Mouse (Mus musculus) embryonic facial prominence, embryonic 14.5 days (tissue): ENCODE measurements at regions not wholly inside any gene's neighbourhood (a gene's known extent, or its start where the extent isn't known, plus 50 kb on each side); places are given as distances from the start of the nearest gene placed in this dataset.

Experiments
- ATAC-seq: fragments of 200-750 bp; cut with Nextera tagmentation; 2 replicates; pipeline ENCODE4 v1.8.0; 2017; ENCODE audit warnings: low read depth, moderate number of reproducible peaks, moderate TSS enrichment
- DNase-seq: peaks from one replicate; pipeline ENCODE4 v3.0.0-alpha.2; 2015; ENCODE audit warnings: low spot score
- H3K27ac ChIP-seq: fragments of 300-500 bp; sonication (generic); replicated peaks from 2 replicates; pipeline ENCODE4 v1.5.1; 2014; ENCODE audit warnings: low read depth, mild to moderate bottlenecking, low read length, moderate library complexity
- H3K27me3 ChIP-seq: fragments of 300-500 bp; sonication (generic); replicated peaks from 2 replicates; pipeline ENCODE4 v1.6.1; 2014; ENCODE audit warnings: low read length; ENCODE audit not compliant: control insufficient read depth, insufficient read depth
- H3K36me3 ChIP-seq: fragments of 300-500 bp; sonication (generic); 2 replicates; pipeline ENCODE4 v1.6.1; 2014; ENCODE audit warnings: low read length, mixed read lengths; ENCODE audit not compliant: control insufficient read depth, insufficient read depth
- H3K4me1 ChIP-seq: fragments of 300-500 bp; sonication (generic); 2 replicates; pipeline ENCODE4 v1.6.1; 2014; ENCODE audit warnings: antibody characterized with exemption, low read length; ENCODE audit not compliant: control insufficient read depth, insufficient read depth
- H3K4me2 ChIP-seq: fragments of 300-500 bp; sonication (generic); 2 replicates; pipeline ENCODE4 v1.6.1; 2014; ENCODE audit warnings: low read depth, mild to moderate bottlenecking, low read length, moderate library complexity, mixed read lengths
- H3K4me3 ChIP-seq: fragments of 300-500 bp; sonication (generic); 2 replicates; pipeline ENCODE4 v1.5.1; 2014; ENCODE audit warnings: low read depth, mild to moderate bottlenecking, low read length
- H3K9ac ChIP-seq: fragments of 300-500 bp; sonication (generic); 2 replicates; pipeline ENCODE4 v1.6.1; 2014; ENCODE audit warnings: low read depth, mild to moderate bottlenecking, low read length, moderate library complexity, mixed read lengths
- H3K9me3 ChIP-seq: fragments of 300-500 bp; sonication (generic); 2 replicates; pipeline ENCODE4 v1.6.1; 2016; ENCODE audit warnings: low read length; ENCODE audit not compliant: control insufficient read depth
- WGBS: fragments of 180-500 bp; shearing (Covaris S2); extraction: QIAGEN DNeasy Blood & Tissue Kit; methylation state at CpG from one replicate; pipeline ENCODE4 v1.1.7; 2014; 5-methylcytosine and 5-hydroxymethylcytosine counted together

DNA sequence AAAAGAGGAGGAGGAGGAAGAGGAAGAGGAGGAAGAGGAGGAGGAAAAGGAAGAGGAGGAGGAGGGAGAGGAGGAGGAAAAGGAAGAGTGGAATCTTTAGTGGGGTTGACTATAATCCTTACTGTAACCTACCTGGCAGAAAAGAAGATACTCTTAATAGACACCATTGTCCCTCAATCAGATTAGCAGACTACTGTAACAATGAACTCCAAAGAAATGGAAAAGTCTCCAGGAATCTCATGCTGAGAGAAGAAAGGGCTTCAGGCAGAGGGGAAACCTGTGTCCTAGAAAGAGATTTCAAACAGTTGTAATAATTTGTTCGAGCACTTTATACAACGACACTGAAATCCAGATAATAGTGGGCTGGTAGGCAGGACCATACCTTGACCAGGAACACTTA lies 87.6 kb upstream of the Chd2 start:
- ATAC-seq (no peak), DNase-seq (no peak)
- H3K27me3 ChIP-seq = no peaks in the 10 kb centered on the region
- H3K9ac ChIP-seq = no peak overlapping the region
- H3K36me3 ChIP-seq = no peaks in the 10 kb centered on the region
- H3K4me1 ChIP-seq = no peaks in the 10 kb centered on the region
- 87% methylated on average over 2 of the region's 2 CpGs for WGBS
- no peak overlapping the region for H3K4me3 ChIP-seq
- H3K9me3 ChIP-seq = no peaks in the 10 kb centered on the region
- H3K27ac ChIP-seq = no peak overlapping the region
- H3K4me2 ChIP-seq = no peak overlapping the region

DNA sequence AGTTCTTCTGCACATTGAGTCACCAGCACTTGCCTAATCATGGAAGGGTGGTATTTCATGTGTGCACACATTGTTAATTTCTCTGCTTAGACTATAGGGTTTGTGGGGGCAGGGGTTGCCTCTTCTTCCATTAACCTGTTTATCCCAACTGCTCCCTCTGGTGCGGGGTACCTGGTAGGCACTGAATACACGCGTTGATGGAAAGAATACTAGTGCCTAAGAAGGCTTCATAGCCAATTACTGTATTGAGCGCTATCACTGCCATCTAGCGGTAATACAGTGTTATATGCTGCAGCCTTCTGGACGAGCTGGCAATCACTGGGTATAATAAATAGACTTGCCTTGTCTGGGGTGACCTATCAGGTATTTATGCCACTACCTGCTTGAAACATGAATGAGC lies 86.4 kb upstream of the Chd2 start:
- Histone ChIP-seq H3K4me3 (no peak overlapping the region), H3K4me1 (no peaks in the 10 kb centered on the region), H3K27me3 (no peaks in the 10 kb centered on the region), H3K36me3 (no peaks in the 10 kb centered on the region), H3K9me3 (no peaks in the 10 kb centered on the region), H3K4me2 (no peak overlapping the region), H3K9ac (no peak overlapping the region), H3K27ac (no peak overlapping the region)
- under 1% methylated on average over 6 of the region's 6 CpGs for WGBS
- peak; percentile 95 for DNase-seq
- peak; percentile 86 for ATAC-seq

DNA sequence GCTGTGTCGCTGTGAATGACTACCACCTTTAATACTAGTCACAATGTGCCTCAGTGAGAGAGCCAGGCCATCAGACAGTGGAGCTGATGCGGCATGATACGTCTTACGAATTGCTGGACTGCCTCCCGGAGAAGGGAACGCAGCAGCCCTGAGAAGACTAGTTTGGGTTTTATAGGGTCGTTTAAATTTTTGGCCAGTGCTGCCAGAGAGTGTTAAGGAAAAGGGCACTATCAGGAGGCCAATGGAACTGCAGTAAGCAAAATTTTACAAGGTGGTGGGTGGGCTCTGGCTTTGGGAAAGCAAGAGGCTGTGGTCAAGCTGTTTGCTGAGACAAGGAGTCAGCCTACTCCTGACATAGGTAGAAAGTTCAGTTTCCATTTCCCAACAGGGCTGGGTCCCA lies 84.7 kb upstream of the Chd2 start:
- Histone ChIP-seq H3K4me2 (no peak overlapping the region), H3K36me3 (no peaks in the 10 kb centered on the region), H3K4me1 (no peaks in the 10 kb centered on the region), H3K9ac (no peak overlapping the region), H3K27ac (no peak overlapping the region), H3K9me3 (no peaks in the 10 kb centered on the region), H3K27me3 (no peaks in the 10 kb centered on the region), H3K4me3 (no peak overlapping the region)
- WGBS = 75% methylated on average over 7 of the region's 7 CpGs
- DNase-seq (no peak), ATAC-seq (no peak)

DNA sequence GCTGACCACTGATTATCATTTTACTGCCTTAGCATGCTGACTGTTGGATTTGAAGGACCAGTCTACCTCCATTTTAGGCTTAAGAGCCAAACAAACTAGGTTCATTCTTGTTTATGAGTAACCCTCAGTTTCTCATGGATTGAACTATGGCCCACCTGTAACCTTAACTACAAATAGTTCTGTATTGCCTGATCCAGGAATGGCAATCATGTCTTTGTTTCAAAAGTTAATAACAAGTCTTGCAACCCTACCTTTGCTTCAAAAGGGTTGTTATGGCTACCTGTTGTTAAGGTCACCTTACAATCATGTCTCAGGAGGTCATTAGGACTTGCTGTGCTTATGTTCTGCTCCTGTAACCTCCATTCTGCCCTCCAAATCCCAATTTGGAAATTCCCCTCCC lies 84.0 kb upstream of the Chd2 start:
- Histone ChIP-seq H3K4me3 (no peak overlapping the region), H3K4me1 (no peaks in the 10 kb centered on the region), H3K9me3 (no peaks in the 10 kb centered on the region), H3K27ac (no peak overlapping the region), H3K4me2 (no peak overlapping the region), H3K27me3 (no peaks in the 10 kb centered on the region), H3K9ac (no peak overlapping the region), H3K36me3 (no peaks in the 10 kb centered on the region)
- ATAC-seq = no peak
- no peak for DNase-seq

DNA sequence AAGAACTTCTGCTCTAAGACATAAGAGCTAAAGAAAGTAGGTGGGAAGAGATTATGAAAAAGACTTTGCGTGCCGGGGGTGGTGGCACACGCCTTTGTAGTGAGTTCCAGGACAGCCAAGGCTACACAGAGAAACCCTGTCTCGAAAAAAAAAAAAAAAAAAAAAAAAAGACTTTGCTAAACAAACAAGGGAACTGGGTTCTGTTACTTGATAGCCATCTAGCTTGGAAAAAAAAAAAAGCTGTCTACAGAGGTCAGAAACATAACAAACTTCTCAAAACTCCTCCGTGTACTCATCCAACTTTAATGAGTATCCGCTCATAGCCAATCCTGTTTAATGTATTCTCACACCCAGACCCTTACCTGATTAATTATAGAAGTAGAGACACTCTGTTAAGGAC lies 83.4 kb upstream of the Chd2 start:
- no peaks in the 10 kb centered on the region for H3K36me3 ChIP-seq
- ATAC-seq (no peak), DNase-seq (no peak)
- H3K9me3 ChIP-seq = no peaks in the 10 kb centered on the region
- WGBS = 61% methylated on average over 6 of the region's 6 CpGs
- H3K4me1 ChIP-seq = no peaks in the 10 kb centered on the region
- no peak overlapping the region for H3K4me3 ChIP-seq
- no peak overlapping the region for H3K27ac ChIP-seq
- no peak overlapping the region for H3K9ac ChIP-seq
- no peak overlapping the region for H3K4me2 ChIP-seq
- H3K27me3 ChIP-seq = no peaks in the 10 kb centered on the region

DNA sequence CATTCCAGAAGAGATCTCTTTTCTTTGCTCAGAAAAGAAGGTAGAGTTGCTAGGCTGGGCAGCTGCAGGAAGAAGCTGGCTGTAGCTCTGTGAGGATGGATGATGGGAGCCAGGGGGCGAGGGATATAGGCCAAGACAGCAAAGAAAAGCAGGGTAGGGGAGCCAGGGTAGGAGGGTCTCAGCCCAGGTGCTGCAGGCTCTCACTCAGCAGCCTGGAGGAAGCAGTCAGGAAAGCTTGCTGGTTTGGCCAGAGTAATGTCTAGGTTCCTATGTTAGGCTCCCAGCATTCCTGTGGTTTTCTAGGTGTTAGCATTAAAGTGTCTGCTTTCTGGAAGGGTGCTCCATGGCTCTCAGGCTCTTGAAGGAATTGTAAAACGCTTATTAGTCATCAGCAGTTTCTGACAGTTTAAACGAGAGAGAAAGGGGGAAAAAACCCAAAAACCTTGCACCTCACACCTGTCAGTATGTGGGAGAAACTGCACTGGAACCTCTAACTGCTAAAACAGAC lies 82.5 kb upstream of the Chd2 start:
- Histone ChIP-seq H3K4me3 (no peak overlapping the region), H3K36me3 (no peaks in the 10 kb centered on the region), H3K4me2 (no peak overlapping the region), H3K9ac (no peak overlapping the region), H3K27me3 (no peaks in the 10 kb centered on the region), H3K27ac (no peak overlapping the region; the same call in 1 of the 2 replicates), H3K9me3 (no peaks in the 10 kb centered on the region), H3K4me1 (no peaks in the 10 kb centered on the region)
- DNase-seq (peak; percentile 53), ATAC-seq (0 out of 2 replicates have a peak, but pooled peaks have one; percentile 23)
- 60% methylated on average over 3 of the region's 3 CpGs for WGBS

DNA sequence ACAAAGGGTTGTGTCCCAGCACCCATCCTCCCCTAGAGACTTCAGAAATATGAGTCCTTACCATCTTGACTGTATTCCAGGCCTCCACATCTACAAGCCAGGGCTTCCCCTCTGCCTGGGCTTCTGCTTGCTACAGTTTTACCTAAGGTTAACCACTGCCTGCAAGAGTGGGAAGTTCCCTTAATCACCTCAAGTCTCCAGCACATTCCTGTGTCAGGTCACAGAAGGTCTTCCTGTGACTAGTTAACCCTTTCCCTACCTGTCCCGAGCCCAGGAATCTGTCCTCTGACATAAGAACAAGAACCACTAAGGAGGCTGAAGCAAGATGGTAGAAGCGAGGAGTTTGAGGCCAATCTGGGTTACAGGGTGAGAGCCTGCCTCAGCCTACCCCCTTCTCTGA lies 80.8 kb upstream of the Chd2 start:
- Histone ChIP-seq H3K4me3 (no peak overlapping the region), H3K36me3 (no peaks in the 10 kb centered on the region), H3K9me3 (no peaks in the 10 kb centered on the region), H3K27ac (no peak overlapping the region), H3K27me3 (no peaks in the 10 kb centered on the region), H3K9ac (no peak overlapping the region), H3K4me2 (no peak overlapping the region), H3K4me1 (no peaks in the 10 kb centered on the region)
- ATAC-seq (no peak), DNase-seq (no peak)
- WGBS = 57% methylated on average over 2 of the region's 2 CpGs

DNA sequence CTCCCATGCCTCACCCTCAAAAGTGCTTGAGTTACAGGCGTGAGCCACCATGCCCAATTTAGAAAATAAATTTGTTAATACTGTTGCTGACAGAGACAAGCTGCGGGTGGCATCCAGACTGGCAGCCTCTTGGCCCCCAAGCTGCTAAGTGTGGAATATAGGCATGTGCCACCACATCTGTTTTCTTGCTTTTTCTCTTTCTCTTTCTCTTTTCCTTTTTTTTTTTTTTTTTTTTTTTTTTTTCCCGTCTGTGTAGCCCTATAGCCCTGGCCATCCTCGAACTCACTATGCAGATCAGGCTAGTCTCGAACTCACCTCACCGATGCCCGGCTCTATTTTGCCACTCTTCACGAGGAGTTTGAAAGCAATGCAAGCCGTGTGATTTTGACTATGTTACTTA lies 78.7 kb upstream of the Chd2 start:
- ATAC-seq (no peak), DNase-seq (no peak)
- no peaks in the 10 kb centered on the region for H3K9me3 ChIP-seq
- H3K4me2 ChIP-seq = no peak overlapping the region
- H3K4me1 ChIP-seq = peaks cover 18% of the 10 kb centered on the region
- H3K27ac ChIP-seq = no peak overlapping the region
- no peaks in the 10 kb centered on the region for H3K36me3 ChIP-seq
- no peak overlapping the region for H3K4me3 ChIP-seq
- H3K27me3 ChIP-seq = no peaks in the 10 kb centered on the region
- H3K9ac ChIP-seq = no peak overlapping the region
- 84% methylated on average over 9 of the region's 9 CpGs for WGBS

DNA sequence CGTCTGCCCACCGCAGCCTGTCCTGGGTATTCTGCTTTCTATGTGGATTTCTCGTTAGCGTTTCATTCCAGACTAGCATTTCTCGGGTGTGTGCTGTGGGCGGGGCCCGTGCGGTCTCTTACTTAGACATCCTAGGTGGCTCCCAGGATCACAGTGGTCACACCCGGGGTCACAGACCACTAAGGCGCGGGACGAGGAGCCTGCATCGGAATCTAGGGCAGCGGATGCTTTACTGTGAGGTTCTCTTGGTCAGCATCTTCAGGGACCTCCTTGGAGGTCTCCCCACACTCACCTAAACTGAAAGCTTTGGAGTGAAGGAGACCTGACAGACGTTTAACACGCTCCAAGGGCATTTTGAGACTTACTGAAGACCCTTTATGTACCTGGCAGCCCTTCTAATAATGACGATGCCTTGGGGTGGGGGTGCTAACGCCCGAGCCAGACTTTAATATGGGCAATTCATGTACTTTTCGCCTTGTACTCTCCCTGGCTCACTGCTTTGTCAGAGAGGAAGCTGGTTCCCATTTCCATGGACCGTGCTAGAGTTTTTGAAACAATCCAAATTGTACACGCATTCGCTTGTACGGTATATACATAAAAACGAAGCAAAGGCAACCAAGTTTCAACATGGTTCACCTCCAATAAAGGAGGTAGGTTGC lies 77.3 kb upstream of the Chd2 start:
- no peaks in the 10 kb centered on the region for H3K27me3 ChIP-seq
- peak overlapping the region; percentile 88 for H3K9ac ChIP-seq
- ATAC-seq (peak; percentile 19), DNase-seq (no peak)
- H3K4me1 ChIP-seq = peaks cover 26% of the 10 kb centered on the region
- H3K4me3 ChIP-seq = peak overlapping the region; percentile 54
- 6% methylated on average over 25 of the region's 25 CpGs for WGBS
- H3K4me2 ChIP-seq = peak overlapping the region; percentile 93
- no peaks in the 10 kb centered on the region for H3K9me3 ChIP-seq
- H3K27ac ChIP-seq = peak overlapping the region; percentile 100
- no peaks in the 10 kb centered on the region for H3K36me3 ChIP-seq
